Mouse (Mus musculus) lung, postnatal 14 days (tissue): ENCODE data around the gene Gm11020.
"Not testable (repeated sequence)": the region's sequence is repeated elsewhere in the genome, so short reads cannot be mapped to it uniquely, and the experiment has no call there.

Source experiments
- DNase-seq: peaks from one replicate; pipeline ENCODE4 v3.0.0; 2021

Gm11020 gene

GRCm38 (mm10) chr8:104321267-104321666, at the start of gene Gm11020:
Gm11020 (plus strand) TSS chr8:104321567.
- DNase-seq, result not testable (repeated sequence)

GRCm38 (mm10) chr8:104293081-104293480, 28.3 kb upstream of the Gm11020 start, which contains the start of gene Cmtm2a:
Cmtm2a (minus strand) TSS chr8:104293181.
- not testable (repeated sequence) for DNase-seq

- DNase-seq, result no peak
Observed at GRCm38 (mm10) chr8:104294396-104294795, 27.0 kb upstream of the Gm11020 start.

DNA sequence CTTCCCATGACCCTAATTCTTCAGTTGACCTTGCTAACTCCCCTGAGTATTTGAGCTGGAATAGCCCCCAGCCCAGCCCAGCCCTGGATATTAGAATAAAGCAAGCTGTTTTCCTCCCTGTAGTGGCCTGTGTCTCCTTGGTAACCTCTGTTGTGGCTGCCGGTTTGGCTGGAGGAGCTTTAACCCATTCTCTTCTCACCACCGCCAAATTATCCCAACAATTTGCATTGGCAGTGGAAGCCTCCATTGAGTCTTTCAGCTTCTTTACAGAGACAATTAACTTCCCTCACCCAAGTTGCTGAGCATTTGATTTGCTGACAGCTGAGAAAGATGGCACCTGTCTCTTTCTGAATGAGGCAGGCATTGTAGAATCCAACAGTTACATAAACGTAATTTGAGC, 19.8 kb upstream of the Gm11020 start:
- DNase-seq, result not testable (repeated sequence)

- DNase-seq, result not testable (repeated sequence)
Observed at GRCm38 (mm10) chr8:104302536-104302935, 18.8 kb upstream of the Gm11020 start.

DNA sequence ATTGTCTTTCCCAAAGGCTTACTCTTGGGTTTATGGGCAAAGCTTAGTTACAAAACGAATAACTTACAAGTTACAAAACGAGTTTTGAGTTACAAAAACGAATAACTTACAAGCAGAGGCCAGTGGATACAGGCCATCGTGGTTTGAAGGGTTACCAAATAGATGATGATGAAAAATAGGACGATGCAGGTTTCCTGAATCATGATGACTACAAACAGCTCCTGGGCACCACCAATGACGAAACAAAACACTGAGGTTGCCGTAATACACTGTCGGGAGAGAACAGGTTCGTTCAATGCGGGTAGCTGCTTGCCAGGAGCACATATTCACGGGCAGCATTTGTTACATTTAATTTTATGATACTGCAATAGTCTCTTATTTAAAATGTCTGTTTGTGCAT, 16.4 kb upstream of the Gm11020 start:
- no peak for DNase-seq

- DNase-seq, result not testable (repeated sequence)
Observed at GRCm38 (mm10) chr8:104308341-104308740, 13.0 kb upstream of the Gm11020 start.

DNA sequence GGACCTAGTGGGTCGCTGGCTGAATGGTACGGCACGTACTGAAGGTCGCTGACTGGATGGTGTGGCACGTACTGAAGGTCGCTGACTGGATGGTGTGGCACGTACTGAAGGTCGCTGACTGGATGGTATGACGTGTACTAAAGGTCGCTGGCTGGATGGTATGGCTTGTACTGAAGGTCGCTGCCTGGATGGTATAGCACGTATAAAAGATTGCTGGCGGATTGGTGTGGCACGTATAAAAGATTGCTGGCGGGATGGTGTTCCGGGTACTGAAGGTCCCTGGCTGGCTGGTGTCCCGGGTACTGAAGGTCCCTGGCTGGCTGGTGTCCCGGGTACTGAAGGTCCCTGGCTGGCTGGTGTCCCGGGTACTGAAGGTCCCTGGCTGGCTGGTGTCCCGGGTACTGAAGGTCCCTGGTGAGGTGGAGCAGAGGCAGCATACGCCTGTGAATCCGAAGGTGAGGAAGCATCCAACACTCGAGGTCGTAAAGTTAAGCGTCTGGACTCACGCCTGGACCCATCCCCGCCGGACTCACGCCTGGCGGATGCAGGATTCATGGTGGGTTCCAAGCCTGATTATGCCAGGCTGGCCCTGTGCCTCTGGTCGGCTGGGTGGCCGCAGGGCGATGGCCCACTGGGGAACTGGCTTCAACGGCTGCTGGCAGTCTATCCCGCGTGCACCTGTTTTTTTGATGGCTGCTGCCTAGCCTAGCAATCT, 11.8 kb upstream of the Gm11020 start, which contains the start of the genes Gm45711 and Cmtm1:
TSS of gene Gm45711 (minus strand) at position 641 of the 715 bp plus-strand sequence.
TSS of gene Cmtm1 (minus strand) at position 705 of the 715 bp plus-strand sequence.
- DNase-seq, result not testable (repeated sequence)

GRCm38 (mm10) chr8:104312023-104312422, 9.3 kb upstream of the Gm11020 start:
- DNase-seq, result not testable (repeated sequence)

- peak; percentile 47 for DNase-seq
Observed at GRCm38 (mm10) chr8:104313311-104313710, 8.1 kb upstream of the Gm11020 start.

DNA sequence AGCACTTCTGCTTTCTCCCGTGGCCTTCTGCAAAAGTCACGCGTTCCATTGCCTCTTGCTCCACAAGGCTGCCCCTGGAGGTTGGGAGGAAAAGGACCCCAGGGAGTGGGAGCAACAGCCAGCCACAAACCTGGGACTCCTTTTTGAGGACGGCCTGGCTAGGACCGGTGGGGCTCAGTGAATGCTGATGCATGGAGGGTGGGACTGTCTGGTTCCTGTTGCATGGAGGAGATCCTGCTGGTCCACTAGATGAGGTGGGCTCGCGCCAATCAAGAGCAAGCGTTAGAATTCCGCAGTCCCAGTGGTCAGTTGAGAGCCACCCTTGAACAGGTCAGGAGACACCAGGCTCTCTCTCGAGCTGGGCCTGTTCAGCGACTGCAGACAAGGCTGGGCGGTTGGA, 563 bp downstream of the Gm11020 start, which contains the start of gene Cmtm2b:
TSS of gene Cmtm2b (plus strand) at position 301 of the 400 bp plus-strand sequence.
- not testable (repeated sequence) for DNase-seq

GRCm38 (mm10) chr8:104332665-104333631, 11.6 kb downstream of the Gm11020 start:
- no peak for DNase-seq

GRCm38 (mm10) chr8:104333786-104334185, 12.4 kb downstream of the Gm11020 start:
- no peak for DNase-seq

- DNase-seq, result peak; percentile 39
Observed at GRCm38 (mm10) chr8:104334196-104334595, 12.8 kb downstream of the Gm11020 start.

GRCm38 (mm10) chr8:104336806-104337205, 15.4 kb downstream of the Gm11020 start:
- DNase-seq, result no peak

DNA sequence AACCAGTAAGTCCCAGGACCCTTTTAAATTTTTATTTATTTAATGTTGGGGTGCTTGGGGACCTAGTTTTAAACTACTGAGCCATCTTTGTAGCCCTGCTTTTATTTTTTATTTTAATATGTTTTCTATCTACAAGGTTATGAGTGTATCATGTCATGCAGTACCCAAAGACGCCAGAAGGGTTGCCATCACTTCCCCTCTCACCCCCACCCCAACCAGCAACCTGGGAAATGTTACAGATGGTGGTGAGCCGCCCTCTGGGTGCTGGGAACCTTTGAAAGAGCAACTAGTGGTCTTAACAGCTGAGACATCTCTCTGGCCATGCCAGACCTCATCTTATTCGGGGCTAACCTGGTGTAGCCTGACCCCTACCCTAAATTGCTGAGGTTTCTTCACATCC, 16.5 kb downstream of the Gm11020 start:
- DNase-seq, result no peak

DNA sequence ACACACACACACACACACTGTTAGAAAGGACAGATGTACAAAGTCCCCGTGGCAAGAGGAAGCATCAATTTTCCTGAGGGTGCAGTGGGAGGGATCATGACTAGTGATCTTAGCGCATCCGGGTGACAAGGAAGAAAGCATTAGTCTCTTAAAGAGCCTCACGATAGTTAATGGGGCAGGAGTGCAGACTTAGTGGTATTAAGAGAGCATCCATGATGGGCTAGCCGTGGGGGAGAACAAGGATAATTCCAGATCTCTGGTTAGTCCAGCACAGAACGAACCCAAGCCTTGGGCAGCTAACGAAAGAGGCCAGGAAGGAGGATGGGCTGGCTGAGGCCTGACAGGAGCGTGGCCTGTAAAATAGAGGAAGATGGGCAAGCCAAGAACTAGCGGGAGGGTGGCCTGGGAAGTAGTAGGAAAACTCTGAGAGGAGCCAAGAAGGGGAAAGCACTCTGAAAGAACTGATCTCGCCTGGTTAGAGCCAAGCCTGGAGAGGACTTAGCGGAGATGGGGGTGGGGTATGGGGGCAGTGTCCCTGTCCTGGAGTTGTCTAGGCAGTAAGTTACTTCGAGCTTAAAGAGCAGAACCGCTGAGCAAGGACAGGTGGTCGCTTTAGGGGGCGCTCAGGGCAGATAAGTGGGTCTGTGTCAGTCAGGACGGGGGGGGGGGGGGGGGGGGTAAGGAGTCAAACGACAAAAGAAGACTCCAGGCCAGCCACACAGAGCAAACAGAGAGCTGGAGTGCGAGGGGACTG, 18.0 kb downstream of the Gm11020 start, which contains the start of gene Cmtm3:
TSS of gene Cmtm3 (plus strand) at position 182 of the 754 bp plus-strand sequence.
- peak; percentile 21 for DNase-seq

DNA sequence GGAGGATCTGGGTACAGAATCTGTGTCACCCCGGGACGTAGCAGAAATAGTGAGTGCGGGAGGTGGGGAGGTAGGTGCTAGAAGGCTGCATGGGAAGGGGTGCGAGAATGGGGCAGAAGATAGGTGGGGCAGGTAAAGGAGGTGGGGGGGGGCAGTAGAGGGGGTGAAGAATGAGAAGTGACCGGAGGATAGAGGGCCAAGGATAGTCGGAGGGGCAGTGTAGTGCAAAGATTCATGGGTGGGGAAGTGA, 18.5 kb downstream of the Gm11020 start:
- no peak for DNase-seq

GRCm38 (mm10) chr8:104340233-104341105, 19.1 kb downstream of the Gm11020 start:
- peak; percentile 83 for DNase-seq

DNA sequence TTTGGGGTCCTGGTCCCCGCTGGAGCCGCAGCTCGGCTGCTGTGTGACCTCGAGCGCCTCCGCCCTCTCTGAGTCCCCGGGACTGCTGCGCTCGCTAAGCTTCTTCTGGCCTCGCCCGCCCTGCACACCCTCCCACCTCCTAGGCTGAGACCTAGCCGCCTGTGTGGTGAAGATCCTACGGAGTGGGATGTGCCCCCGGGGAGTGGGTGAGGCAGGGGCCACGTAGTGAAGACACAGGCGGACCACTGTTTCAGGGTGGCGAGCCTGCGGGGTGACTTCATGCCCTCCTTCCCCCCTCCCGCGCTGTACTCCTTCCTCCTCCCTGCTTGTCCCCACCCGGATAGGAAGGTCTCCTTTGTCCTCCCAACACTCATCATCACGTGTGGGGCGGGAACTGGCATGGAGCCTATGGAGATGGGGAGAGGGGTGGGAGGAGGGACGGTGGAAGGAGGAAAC, 19.8 kb downstream of the Gm11020 start:
- DNase-seq, result peak; percentile 82

DNA sequence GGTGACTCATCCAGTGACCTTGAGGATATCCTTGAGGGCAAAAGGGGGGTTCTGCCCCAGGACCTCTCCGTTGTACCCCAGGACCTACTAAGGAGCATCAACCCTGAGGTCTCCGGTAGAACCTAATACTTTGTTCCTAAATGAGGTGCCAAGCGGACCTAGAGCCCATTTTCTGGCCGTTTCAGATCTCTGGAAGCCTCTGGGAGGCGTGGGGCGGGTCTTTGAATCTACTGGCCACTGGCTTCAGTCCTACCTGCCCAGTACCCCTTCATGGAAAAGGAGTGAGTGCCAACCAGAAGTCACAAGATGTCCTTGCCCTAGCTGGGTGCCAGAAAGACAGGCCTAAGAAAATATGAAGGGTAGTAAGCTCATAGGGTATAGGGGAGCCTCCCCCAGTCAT, 20.3 kb downstream of the Gm11020 start:
- no peak for DNase-seq

DNA sequence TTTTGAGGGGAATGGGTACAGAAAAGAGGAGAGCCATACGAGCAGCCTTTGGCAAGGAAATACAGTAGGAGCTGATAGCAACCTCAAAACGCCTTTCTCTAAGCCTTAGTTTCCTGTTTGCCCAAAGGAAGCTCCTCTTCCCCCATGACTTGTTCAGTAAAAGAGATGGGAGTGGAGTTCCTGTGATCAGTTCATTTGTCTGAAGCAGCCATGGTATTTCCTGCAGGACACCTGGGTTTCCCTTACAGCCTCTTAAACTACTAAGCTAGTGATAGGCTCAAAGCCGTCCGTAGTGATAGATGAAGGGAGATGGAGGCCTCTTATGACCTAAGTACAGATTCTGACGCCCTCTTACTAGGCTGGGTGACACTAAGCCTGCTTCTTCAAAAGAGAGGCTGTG, 21.1 kb downstream of the Gm11020 start:
- DNase-seq, result no peak
